Mouse (Mus musculus): ENCODE measurements around the gene Mapk14.

DNA sequence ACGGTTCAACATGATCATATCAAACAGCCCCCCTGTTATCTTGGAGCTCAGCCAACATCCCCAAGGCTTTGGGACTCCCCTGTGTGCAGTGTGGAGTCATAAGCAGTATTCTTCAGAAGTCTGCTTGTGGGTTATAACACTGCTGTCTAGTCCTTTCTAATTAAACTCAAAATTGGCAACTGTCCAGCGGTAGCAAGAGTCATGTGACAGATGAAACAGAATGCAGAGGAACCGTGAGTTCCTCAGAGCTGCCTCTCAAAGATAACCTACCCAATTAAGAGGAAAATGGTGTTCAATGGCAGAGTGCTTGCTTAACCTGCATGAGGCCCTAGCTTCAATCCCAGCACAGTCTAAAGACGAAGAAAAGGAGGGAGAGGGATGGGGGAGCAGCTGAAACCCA lies 33.2 kb upstream of the Mapk14 start:
- TF ChIP-seq EP300 (IDR thresholded peaks at IDR 0.05; ENCODE audit: insufficient read depth, low read depth, low read length) (no peak), CTCF (IDR thresholded peaks at IDR 0.05) (no peak), POLR2A (IDR thresholded peaks at IDR 0.05; ENCODE audit: insufficient read depth, low read depth, low read length) (no peak)
